Mouse (Mus musculus): ENCODE results near the gene Mre11a.
"Not testable (repeated sequence)": the region's sequence is repeated elsewhere in the genome, so short reads cannot be mapped to it uniquely, and the experiment has no call there.

Gene Mre11a

GRCm38 (mm10) chr9:14864726-14865125, 80.3 kb downstream of the Mre11a start:
- no peak for DNase-seq (ENCODE audit: extremely low spot score, low read depth, low spot score)

GRCm38 (mm10) chr9:14866957-14867356, 82.5 kb downstream of the Mre11a start:
- DNase-seq (ENCODE audit: extremely low spot score, low read depth, low spot score): no peak

GRCm38 (mm10) chr9:14868326-14868725, 83.9 kb downstream of the Mre11a start:
- no peak for DNase-seq (ENCODE audit: extremely low spot score, low read depth, low spot score)

- no peak for DNase-seq (ENCODE audit: extremely low spot score, low read depth, low spot score)
Observed at GRCm38 (mm10) chr9:14870377-14870776, 85.9 kb downstream of the Mre11a start.

DNA sequence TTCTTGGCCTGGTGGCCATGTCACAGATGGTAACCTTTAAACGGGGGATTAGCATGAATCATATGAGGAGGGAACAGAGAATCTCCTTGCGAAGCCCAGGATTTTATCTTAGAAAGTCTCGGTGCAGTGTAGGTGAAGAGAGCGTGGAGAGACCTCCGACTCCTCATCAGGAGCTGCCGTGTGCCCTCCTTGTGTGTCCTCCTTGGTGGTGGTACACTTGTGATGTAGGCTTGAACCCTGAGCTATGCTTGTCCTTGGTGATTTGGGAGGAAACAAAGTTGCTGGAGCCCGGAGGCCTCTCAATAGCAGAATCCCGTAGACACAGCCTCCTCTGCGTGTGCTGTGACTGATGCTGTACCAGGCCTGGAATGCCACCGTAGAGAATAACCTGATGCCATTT, 86.3 kb downstream of the Mre11a start:
- no peak for DNase-seq (ENCODE audit: extremely low spot score, low read depth, low spot score)

DNA sequence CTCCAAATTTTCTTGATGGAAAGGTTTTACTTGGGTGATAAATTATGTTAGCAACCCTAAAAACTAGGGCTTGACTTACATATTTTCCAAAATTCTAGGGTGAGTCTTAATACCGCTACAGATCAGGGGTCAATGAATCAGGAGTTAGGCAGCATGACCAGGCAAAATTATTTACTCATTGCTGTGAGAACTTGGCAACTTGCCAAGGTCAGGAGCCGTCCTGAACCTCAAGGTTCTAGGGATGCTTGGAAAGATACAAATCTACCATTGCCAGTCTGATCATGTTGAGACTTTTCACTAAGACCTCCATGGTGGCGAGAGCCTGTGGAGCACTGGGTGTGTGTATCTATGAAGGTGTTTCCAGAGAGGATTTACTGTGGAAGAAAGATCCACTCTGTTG, 87.1 kb downstream of the Mre11a start:
- DNase-seq (ENCODE audit: extremely low spot score, low read depth, low spot score): no peak

- no peak for DNase-seq (ENCODE audit: extremely low spot score, low read depth, low spot score)
Observed at GRCm38 (mm10) chr9:14872181-14872930, 87.9 kb downstream of the Mre11a start.

DNA sequence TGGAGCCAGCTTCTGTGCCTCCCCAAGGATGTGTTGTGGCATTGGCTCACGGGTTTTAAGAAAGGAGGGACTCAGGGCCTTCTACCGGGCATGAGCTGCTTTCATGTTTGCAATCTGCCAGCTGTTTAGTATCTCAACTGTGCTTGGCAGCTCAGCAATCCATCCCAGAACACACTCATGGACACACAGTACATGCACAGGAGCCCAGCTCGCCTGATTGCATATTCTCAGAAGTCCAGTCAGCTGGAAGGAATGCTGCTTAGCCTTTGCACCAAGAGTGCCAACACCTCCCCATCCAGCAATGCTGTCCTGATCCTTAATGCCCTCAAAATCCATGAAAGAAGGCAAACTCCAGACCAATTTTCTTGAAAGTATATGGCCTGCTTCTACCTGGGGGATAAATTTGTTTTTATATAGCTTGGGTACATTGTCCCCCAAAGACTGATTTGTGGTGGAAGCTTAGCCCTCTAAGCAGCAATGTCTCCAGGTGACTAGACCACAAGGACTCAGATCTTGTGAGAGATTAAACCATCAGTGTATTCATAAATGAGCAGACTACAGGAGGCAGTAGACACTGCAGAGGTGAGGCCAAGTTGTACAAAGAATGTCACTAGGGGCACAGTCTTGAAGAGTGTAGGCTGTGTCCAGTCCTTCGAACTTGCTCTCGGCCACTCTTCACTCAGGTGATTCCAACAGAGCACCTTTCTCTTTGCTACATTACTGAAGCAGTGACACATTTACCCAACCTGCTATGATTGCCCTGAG, 91.5 kb downstream of the Mre11a start:
- no peak for DNase-seq (ENCODE audit: extremely low spot score, low read depth, low spot score)

GRCm38 (mm10) chr9:14876566-14876965, 92.1 kb downstream of the Mre11a start:
- not testable (repeated sequence) for DNase-seq (ENCODE audit: extremely low spot score, low read depth, low spot score)

DNA sequence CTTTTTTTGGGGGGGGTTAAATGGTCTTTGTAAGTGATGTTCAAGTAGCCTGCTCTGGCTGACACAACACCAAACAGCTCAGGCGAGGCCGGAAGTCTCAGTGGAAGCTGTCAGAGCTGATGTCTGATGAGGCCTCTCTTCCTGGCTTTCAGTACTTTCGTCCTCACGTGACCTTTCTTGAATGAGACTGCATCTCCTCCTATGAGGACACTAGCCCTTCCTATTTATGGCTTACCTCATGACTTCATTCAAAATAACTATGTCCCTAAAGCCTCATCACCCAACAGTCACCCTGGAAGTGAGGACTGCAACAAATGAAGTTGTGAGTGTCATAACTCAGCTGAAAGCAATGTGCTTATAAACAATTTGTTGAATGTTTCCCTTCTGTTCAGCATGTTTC, 100.2 kb downstream of the Mre11a start:
- DNase-seq (ENCODE audit: extremely low spot score, low read depth, low spot score): no peak

DNA sequence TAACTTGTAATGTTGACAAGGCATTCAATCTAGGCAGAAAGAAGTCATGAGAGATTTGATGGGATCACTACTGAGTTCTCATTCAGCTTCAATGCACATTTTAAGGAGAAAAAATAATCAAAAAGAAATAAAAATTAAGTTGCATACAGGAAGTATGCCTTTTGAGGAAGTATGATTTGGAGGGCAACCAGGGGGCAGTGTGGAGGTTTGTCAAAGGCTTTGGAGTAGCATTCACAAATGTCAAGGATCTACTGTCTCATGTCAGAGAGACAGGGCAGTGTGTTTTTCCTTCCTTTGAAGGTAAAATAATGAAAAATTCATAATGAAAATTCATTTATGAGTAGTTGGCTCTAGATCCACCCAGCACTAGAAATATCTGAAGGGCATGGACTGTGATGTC, 100.7 kb downstream of the Mre11a start:
- DNase-seq (ENCODE audit: extremely low spot score, low read depth, low spot score): no peak

DNA sequence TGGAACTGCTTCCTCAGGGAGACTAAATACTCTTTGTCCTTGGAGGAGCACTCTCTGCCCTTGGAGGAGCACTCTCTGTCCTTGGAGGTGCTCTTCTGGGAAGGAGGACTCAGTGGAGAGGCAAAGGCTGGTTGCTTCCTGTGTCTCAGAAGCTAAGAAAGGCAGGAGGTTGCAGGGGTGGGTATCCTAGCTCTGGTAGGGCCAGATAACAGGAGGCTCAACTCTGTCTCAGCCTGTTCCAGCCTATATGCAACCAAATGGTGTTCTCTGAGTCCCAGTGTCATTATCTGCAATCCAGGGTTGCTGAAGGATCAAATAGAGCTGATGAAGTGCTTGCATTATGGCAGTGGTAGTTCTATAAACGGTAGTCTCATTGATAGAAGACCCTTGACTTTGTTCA, 101.5 kb downstream of the Mre11a start:
- no peak for DNase-seq (ENCODE audit: extremely low spot score, low read depth, low spot score)
